Mouse (Mus musculus) forebrain, embryonic 10.5 days (tissue): Measurements from ENCODE around the gene Trhr2. TPM values are rescaled to one million over a fixed set of nuclear protein-coding genes. Genes with fewer than 3 reads are reported as not detected.
"Not testable (repeated sequence)": the region's sequence is repeated elsewhere in the genome, so short reads cannot be mapped to it uniquely, and the experiment has no call there.

Experiments used
- DNase-seq: peaks from one replicate; pipeline ENCODE4 v3.0.0-alpha.2; 2017; ENCODE audit warnings: low spot score; ENCODE audit errors: extremely low spot score
- H3K27ac ChIP-seq: fragments of 300-500 bp; sonication (generic); 2 replicates; pipeline ENCODE4 v1.5.1; 2016; ENCODE audit warnings: mild to moderate bottlenecking
- H3K27me3 ChIP-seq: fragments of 300-500 bp; sonication (generic); 2 replicates; pipeline ENCODE4 v1.6.1; 2016; ENCODE audit warnings: mild to moderate bottlenecking; ENCODE audit not compliant: poor library complexity, severe bottlenecking
- H3K36me3 ChIP-seq: fragments of 300-500 bp; sonication (generic); replicated peaks from 2 replicates; pipeline ENCODE4 v1.6.1; 2016; ENCODE audit warnings: mild to moderate bottlenecking, moderate library complexity
- H3K4me1 ChIP-seq: fragments of 300-500 bp; sonication (generic); 2 replicates; pipeline ENCODE4 v1.6.1; 2016
- H3K4me3 ChIP-seq: fragments of 300-500 bp; sonication (generic); 2 replicates; pipeline ENCODE4 v1.5.1; 2016; ENCODE audit warnings: mild to moderate bottlenecking, moderate library complexity
- H3K9me3 ChIP-seq: fragments of 300-500 bp; sonication (generic); 2 replicates; pipeline ENCODE4 v1.6.1; 2016; ENCODE audit warnings: mild to moderate bottlenecking, moderate library complexity
- WGBS: fragments of 180-500 bp; shearing (Covaris S2); methylation state at CpG from one replicate; pipeline ENCODE4 v1.1.7; 2016; 5-methylcytosine and 5-hydroxymethylcytosine counted together
- polyA plus RNA-seq: library from polyadenylated mRNA; unstranded; fragments of >200 nt; fragmentation: Nextera tagmentation; extraction: Ambion mirVana; gene quantifications from 2 replicates; pipeline ENCODE4 v1.2.1, GENCODE M21; 2016

The Trhr2 gene
- polyA plus RNA-seq, 1 experiment from 2014 or later: not detected

GRCm38 (mm10) chr8:122323951-122324402 lies 36.6 kb downstream of the Trhr2 start:
- peak overlapping the region; percentile 77 for H3K27ac ChIP-seq
- peaks cover 45% of the 10 kb centered on the region for H3K27me3 ChIP-seq
- 9% methylated on average over 13 of the region's 13 CpGs for WGBS
- H3K4me1 ChIP-seq: peaks cover 72% of the 10 kb centered on the region
- peak overlapping the region; percentile 23; the same call in 1 of the 2 replicates for H3K4me3 ChIP-seq
- DNase-seq, H3K9me3 ChIP-seq, H3K36me3 ChIP-seq: not testable (repeated sequence)

GRCm38 (mm10) chr8:122322792-122323191 lies 37.8 kb downstream of the Trhr2 start:
- Histone ChIP-seq H3K27me3 (peaks cover 51% of the 10 kb centered on the region), H3K27ac (peak overlapping the region; percentile 70)

GRCm38 (mm10) chr8:122322126-122322525 lies 38.4 kb downstream of the Trhr2 start:
- H3K4me3 ChIP-seq: no peak overlapping the region
- H3K27ac ChIP-seq: peak overlapping the region; percentile 70
- no peak for DNase-seq
- peaks cover 45% of the 10 kb centered on the region for H3K27me3 ChIP-seq
- no peaks in the 10 kb centered on the region for H3K36me3 ChIP-seq
- peaks cover 87% of the 10 kb centered on the region for H3K4me1 ChIP-seq
- H3K9me3 ChIP-seq: no peaks in the 10 kb centered on the region
- 89% methylated on average over 7 of the region's 7 CpGs for WGBS

More at GRCm38 (mm10) chr8:122322792-122323191, 37.8 kb downstream of the Trhr2 start:
- Histone ChIP-seq H3K9me3 (no peaks in the 10 kb centered on the region), H3K4me3 (no peak overlapping the region), H3K36me3 (no peaks in the 10 kb centered on the region), H3K4me1 (peaks cover 80% of the 10 kb centered on the region)
- WGBS: 65% methylated on average over 11 of the region's 11 CpGs
- DNase-seq: no peak

GRCm38 (mm10) chr8:122321455-122321921 lies 39.1 kb downstream of the Trhr2 start:
- Histone ChIP-seq H3K36me3 (no peaks in the 10 kb centered on the region), H3K4me1 (peaks cover 92% of the 10 kb centered on the region), H3K27ac (peak overlapping the region; percentile 2), H3K4me3 (no peak overlapping the region), H3K27me3 (peaks cover 39% of the 10 kb centered on the region), H3K9me3 (no peaks in the 10 kb centered on the region)
- no peak for DNase-seq
- WGBS: 68% methylated on average over 10 of the region's 10 CpGs

- H3K4me1 ChIP-seq: peaks cover 90% of the 10 kb centered on the region
- no peak overlapping the region for H3K4me3 ChIP-seq
- no peaks in the 10 kb centered on the region for H3K9me3 ChIP-seq
- no peak for DNase-seq
- peak overlapping the region; percentile 58; the same call in 1 of the 2 replicates for H3K27ac ChIP-seq
- no peaks in the 10 kb centered on the region for H3K36me3 ChIP-seq
- peaks cover 30% of the 10 kb centered on the region for H3K27me3 ChIP-seq
- 12% methylated on average over 3 of the region's 3 CpGs for WGBS
These were observed 40.0 kb downstream of the Trhr2 start for GRCm38 (mm10) chr8:122320541-122320940.

- DNase-seq: no peak
- Histone ChIP-seq H3K9me3 (no peaks in the 10 kb centered on the region), H3K27ac (peak overlapping the region; percentile 68), H3K27me3 (peaks cover 21% of the 10 kb centered on the region), H3K4me1 (peaks cover 90% of the 10 kb centered on the region), H3K4me3 (no peak overlapping the region), H3K36me3 (no peaks in the 10 kb centered on the region)
- WGBS: 73% methylated on average over 7 of the region's 7 CpGs
These were observed 40.9 kb downstream of the Trhr2 start for GRCm38 (mm10) chr8:122319708-122320075.

GRCm38 (mm10) chr8:122319045-122319707 lies 41.4 kb downstream of the Trhr2 start:
- H3K4me3 ChIP-seq: no peak overlapping the region
- H3K9me3 ChIP-seq: no peaks in the 10 kb centered on the region
- H3K27me3 ChIP-seq: peaks cover 18% of the 10 kb centered on the region
- H3K36me3 ChIP-seq: no peaks in the 10 kb centered on the region
- peaks cover 90% of the 10 kb centered on the region for H3K4me1 ChIP-seq
- no peak for DNase-seq
- WGBS: 74% methylated on average over 11 of the region's 11 CpGs
- H3K27ac ChIP-seq: peak overlapping the region; percentile 68

- H3K36me3 ChIP-seq: no peaks in the 10 kb centered on the region
- no peaks in the 10 kb centered on the region for H3K9me3 ChIP-seq
- no peak for DNase-seq
- H3K4me1 ChIP-seq: peaks cover 91% of the 10 kb centered on the region
- peak overlapping the region; percentile 68 for H3K27ac ChIP-seq
- no peak overlapping the region for H3K4me3 ChIP-seq
- 47% methylated on average over 8 of the region's 8 CpGs for WGBS
- peaks cover 11% of the 10 kb centered on the region for H3K27me3 ChIP-seq
These were observed 42.5 kb downstream of the Trhr2 start for GRCm38 (mm10) chr8:122317918-122318475.

- no peaks in the 10 kb centered on the region for H3K36me3 ChIP-seq
- 66% methylated on average over 2 of the region's 2 CpGs for WGBS
- no peak for DNase-seq
- H3K4me1 ChIP-seq: peaks cover 87% of the 10 kb centered on the region
- no peak overlapping the region for H3K4me3 ChIP-seq
- no peaks in the 10 kb centered on the region for H3K9me3 ChIP-seq
- H3K27me3 ChIP-seq: peaks cover 11% of the 10 kb centered on the region
- peak overlapping the region; percentile 40; the same call in 1 of the 2 replicates for H3K27ac ChIP-seq
These were observed 44.1 kb downstream of the Trhr2 start for GRCm38 (mm10) chr8:122316402-122316801.

GRCm38 (mm10) chr8:122314899-122315496 lies 45.5 kb downstream of the Trhr2 start:
- Histone ChIP-seq H3K9me3 (no peaks in the 10 kb centered on the region), H3K4me3 (no peak overlapping the region), H3K36me3 (no peaks in the 10 kb centered on the region), H3K4me1 (peaks cover 75% of the 10 kb centered on the region), H3K27ac (peak overlapping the region; percentile 70), H3K27me3 (peaks cover 11% of the 10 kb centered on the region; the same call in 1 of the 2 replicates)
- no peak for DNase-seq
- 65% methylated on average over 13 of the region's 13 CpGs for WGBS

GRCm38 (mm10) chr8:122313310-122313709 lies 47.2 kb downstream of the Trhr2 start:
- no peak overlapping the region for H3K4me3 ChIP-seq
- WGBS: 75% methylated on average over 12 of the region's 12 CpGs
- H3K36me3 ChIP-seq: no peaks in the 10 kb centered on the region
- 0 out of 2 replicates have a peak, but pooled peaks cover 5% of the 10 kb centered on the region for H3K27me3 ChIP-seq
- DNase-seq: no peak
- peaks cover 58% of the 10 kb centered on the region for H3K4me1 ChIP-seq
- H3K9me3 ChIP-seq: no peaks in the 10 kb centered on the region
- H3K27ac ChIP-seq: peak overlapping the region; percentile 70

GRCm38 (mm10) chr8:122312553-122312952 lies 48.0 kb downstream of the Trhr2 start:
- Histone ChIP-seq H3K27ac (peak overlapping the region; percentile 70), H3K36me3 (no peaks in the 10 kb centered on the region), H3K9me3 (no peaks in the 10 kb centered on the region), H3K27me3 (no peaks in the 10 kb centered on the region), H3K4me1 (peaks cover 50% of the 10 kb centered on the region), H3K4me3 (no peak overlapping the region)
- WGBS: 73% methylated on average over 2 of the region's 2 CpGs
- DNase-seq: no peak

GRCm38 (mm10) chr8:122311115-122311514 lies 49.4 kb downstream of the Trhr2 start:
- Histone ChIP-seq H3K27ac (peak overlapping the region; percentile 58; the same call in 1 of the 2 replicates), H3K36me3 (no peaks in the 10 kb centered on the region), H3K4me3 (no peak overlapping the region), H3K27me3 (no peaks in the 10 kb centered on the region), H3K9me3 (no peaks in the 10 kb centered on the region), H3K4me1 (peaks cover 44% of the 10 kb centered on the region)
- DNase-seq: no peak
- 96% methylated on average over 2 of the region's 2 CpGs for WGBS
